Mouse (Mus musculus): ENCODE data around the gene Rab40c.

Rab40c gene

GRCm38 (mm10) chr17:25919144-25919785, at the start of gene Rab40c:
Rab40c (minus strand) TSS chr17:25919727.
- DNase-seq (ENCODE audit: low read depth): peak; percentile 70

DNA sequence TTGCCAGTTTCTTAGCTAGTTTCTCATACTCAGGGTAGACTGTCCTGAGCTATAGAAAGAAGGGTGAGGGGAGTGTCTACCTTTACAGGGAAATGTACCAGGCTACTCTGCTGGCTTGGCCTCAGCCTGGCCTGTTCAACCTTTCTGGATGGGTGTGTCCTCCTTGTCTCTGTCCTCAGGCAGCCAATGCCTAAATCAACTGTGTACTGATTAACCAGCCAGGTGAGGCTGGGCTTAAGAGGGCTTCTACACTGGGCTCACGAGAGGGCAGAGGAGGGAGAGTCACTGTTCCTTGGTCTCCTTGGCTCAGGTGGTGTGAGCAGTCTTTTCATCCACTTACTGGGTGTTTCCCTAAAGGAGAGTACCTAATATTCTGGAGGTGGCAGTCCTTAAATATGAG, 48.6 kb upstream of the Rab40c start:
- no peak for DNase-seq (ENCODE audit: low read depth)

DNA sequence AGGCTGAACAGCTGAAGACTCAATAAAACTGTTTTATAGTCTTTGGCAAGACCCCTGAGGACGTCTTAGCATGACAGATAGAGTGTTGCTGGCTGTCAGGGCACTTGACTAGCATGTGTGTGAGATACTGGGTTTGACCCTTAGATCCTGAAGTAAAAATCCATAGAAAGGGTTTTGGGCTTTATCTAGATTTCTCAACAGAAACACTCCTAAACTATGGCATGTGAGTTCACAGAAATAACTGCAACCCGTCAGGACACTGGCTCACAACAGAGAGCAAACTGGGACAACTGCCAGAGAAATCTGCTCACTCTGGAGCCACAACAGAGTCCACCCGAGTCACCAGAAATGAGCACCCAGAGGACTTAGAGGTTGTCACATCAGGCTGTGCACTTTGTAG, 48.1 kb upstream of the Rab40c start:
- DNase-seq (ENCODE audit: low read depth): no peak

DNA sequence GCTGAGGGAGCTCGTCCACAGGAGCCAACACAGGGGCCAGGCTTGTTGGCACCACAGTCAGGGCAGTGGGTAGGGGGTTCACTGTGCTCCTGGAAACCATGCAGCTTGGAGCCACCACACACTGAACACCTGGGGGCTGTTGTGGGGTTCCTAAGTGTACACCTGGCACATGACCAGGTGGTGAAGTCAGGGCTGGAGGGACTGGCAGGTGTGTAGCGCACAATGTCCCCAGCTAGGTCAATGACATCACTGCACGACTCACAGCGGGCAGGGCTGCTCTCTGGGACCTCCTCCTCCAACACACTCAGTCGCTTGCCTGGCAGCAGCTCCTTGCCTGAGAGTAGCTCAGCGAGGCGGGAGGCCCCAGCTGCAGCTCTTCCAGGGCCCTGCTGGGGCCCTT, 44.7 kb upstream of the Rab40c start:
- no peak for DNase-seq (ENCODE audit: low read depth)

GRCm38 (mm10) chr17:25962413-25962905, 42.9 kb upstream of the Rab40c start:
- DNase-seq (ENCODE audit: low read depth): no peak

DNA sequence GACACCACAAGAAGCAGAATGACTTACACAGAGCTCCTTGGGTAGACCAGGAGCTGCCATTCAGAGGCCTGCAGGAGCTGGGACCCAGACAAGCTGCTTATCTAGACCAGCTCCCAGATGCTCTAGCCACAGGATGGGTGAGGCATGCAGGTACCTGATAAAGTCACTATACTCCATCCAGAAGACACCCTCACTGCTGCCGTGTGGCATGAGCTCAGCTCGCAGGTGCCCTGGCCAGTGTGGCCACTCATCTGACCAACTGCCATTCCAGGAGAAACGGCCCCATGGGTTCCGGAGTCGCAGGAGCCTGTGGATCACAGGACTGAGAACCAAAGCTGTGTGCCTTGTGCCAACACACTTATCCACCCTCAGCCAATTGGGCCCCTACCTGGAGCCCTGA, 42.0 kb upstream of the Rab40c start:
- DNase-seq (ENCODE audit: low read depth): no peak

- no peak for DNase-seq (ENCODE audit: low read depth)
Observed at GRCm38 (mm10) chr17:25959630-25960467, 40.3 kb upstream of the Rab40c start.

DNA sequence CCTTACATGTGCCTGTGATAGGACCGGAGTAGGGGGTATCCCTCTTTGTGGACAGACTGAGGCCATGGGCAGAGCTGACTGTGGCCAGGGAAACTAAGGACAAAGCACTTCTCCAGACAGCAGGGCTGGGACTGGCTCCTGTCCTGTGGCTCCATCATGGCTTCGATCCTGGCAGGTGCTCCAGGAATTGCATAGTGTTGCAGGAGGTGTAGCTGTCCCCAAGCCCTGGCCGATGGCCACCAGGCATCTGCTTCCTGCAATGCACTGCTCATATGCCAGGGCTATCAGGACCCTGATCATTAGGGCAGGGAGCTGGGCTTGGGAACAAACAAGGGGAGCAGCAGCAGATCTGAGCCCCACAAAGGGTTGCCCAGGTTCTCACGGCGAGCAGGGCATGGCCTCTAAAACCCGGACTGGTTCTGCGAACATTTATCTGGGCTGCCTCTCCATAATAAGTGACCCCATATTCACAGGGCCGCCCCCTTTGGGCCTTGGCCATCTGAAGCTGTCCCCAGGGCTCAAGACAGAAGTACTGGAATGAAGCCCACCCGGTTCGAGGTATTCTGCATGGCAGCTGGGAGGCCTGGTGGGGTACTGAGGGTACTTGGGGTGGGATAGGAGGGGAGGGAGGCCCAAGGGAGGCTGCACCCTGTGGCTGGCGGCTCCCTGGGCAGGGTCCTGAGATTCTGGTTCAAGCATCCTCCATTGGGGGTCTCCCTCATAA, 39.4 kb upstream of the Rab40c start:
- no peak for DNase-seq (ENCODE audit: low read depth)

- no peak for DNase-seq (ENCODE audit: low read depth)
Observed at GRCm38 (mm10) chr17:25957586-25958051, 38.1 kb upstream of the Rab40c start.

GRCm38 (mm10) chr17:25956631-25957030, 37.1 kb upstream of the Rab40c start:
- DNase-seq (ENCODE audit: low read depth): no peak

- DNase-seq (ENCODE audit: low read depth): no peak
Observed at GRCm38 (mm10) chr17:25956201-25956600, 36.7 kb upstream of the Rab40c start.

DNA sequence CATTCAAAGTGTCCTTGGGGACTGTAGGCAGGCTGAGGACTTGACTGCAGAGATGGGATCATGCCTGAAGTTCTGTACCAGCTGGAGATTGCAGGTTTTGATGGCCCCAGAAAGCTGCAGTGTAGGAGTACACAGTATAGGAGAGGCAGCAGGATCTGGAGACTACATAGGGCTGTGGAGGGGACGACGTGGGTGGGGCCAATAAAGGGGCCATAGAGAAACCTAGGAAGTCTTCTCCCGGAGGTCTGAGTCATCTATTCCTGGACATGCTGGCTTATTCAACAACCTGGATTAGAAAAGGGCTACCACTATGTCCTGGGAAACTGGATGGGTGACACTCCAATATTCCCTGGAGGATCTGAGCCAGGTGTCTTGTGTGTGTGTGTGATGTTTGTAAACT, 36.2 kb upstream of the Rab40c start:
- no peak for DNase-seq (ENCODE audit: low read depth)

- no peak for DNase-seq (ENCODE audit: low read depth)
Observed at GRCm38 (mm10) chr17:25954671-25955070, 35.1 kb upstream of the Rab40c start.

DNA sequence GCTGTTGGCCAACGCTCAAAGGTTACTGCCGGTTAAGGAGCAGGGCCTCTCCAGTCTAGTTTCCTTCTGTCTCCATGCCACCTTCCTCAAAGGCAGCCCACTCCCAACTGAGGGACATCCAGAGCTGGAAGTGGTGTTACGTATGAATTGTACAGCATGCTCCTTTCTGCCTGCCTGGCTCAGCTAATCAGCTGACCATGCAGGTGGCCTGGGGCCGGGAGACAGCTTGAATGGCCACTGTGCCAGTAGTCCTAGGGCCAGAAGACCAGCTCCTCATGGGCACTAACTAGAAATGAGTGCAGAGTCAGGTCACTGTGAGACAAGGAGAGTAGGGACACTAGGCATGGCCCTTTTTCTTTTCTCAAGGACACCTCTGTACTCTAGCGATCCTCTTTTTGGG, 33.6 kb upstream of the Rab40c start:
- no peak for DNase-seq (ENCODE audit: low read depth)

- DNase-seq (ENCODE audit: low read depth): no peak
Observed at GRCm38 (mm10) chr17:25951803-25952623, 32.5 kb upstream of the Rab40c start, which contains the start of gene A930017K11Rik. A930017K11Rik (minus strand) TSS chr17:25952565.

GRCm38 (mm10) chr17:25951225-25951802, 31.8 kb upstream of the Rab40c start:
- no peak for DNase-seq (ENCODE audit: low read depth)

DNA sequence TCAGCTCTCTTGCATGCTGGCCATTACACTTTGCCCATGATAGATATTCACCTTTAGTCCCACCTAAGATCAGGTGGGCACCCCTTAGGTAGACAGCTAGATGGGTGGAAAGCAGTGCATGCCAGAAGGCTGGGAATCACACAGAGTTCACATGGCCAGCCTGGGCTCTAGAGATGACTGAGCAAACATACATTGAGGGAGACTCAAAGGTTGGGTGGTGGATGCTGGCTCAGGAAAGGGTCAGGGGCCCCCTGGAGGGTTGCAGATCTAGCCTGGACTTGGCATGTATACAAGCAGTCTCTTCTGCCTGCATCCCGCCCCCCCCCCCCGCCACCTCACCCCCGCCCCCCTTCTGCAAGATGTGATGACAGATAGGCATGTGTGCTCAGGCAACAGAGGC, 31.2 kb upstream of the Rab40c start:
- no peak for DNase-seq (ENCODE audit: low read depth)

DNA sequence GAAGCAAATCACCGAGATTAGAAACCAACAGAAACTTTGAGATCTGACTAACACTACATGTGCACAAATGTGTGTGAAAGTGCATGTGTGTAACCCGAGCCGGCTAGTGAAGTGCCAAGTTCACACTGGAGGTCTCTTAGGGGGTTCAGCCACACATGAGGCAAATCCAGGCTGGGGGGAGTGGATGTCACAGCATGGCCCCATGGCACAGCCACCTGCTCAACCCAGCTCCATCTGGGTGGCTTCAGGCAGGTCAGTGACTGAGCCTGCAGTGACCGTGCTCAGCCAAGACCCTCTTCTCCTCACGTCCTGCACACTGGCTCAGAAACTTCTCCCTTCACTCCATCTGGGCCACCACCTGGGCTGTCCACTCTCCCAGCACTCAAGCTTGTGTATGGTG, 30.5 kb upstream of the Rab40c start:
- no peak for DNase-seq (ENCODE audit: low read depth)

- DNase-seq (ENCODE audit: low read depth): no peak
Observed at GRCm38 (mm10) chr17:25948051-25948450, 28.5 kb upstream of the Rab40c start.

GRCm38 (mm10) chr17:25947576-25947975, 28.0 kb upstream of the Rab40c start:
- DNase-seq (ENCODE audit: low read depth): no peak

- no peak for DNase-seq (ENCODE audit: low read depth)
Observed at GRCm38 (mm10) chr17:25946891-25947290, 27.4 kb upstream of the Rab40c start.

All from naive thymus-derived CD4-positive, alpha-beta T cell, adult 2 months (primary cell).